Mouse (Mus musculus): ENCODE measurements around the gene Rreb1.

- TF ChIP-seq CTCF (IDR thresholded peaks at IDR 0.05; ENCODE audit: low read depth), result no peak
- no peak for TF ChIP-seq EP300 (IDR thresholded peaks at IDR 0.05; ENCODE audit: low read depth)
Observed at GRCm38 (mm10) chr13:37876836-37877235, 98.6 kb downstream of the Rreb1 start.

All from liver, postnatal 0 days (tissue).